Mouse (Mus musculus): ENCODE results near the gene Arrdc5.

DNA sequence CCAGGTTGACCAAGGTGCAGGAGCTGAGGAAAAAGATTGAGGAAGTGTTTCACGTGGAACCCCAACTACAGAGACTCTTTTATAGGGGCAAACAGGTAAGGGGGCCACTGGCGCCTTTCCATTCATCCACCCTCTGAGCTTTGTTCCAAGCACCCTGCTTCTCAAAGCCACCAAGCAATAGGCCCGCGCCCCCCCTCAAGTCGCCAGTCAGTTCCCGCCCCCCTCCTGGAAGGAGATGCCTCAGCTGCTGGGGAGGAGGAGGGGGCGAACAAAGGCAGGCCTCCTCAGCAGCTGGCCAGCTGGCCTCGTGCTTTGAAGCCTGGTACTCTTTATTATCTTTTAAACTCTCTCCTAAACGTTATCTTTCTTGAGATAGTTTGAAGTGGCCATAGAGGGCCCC, 5.1 kb upstream of the Arrdc5 start:
- TF ChIP-seq POLR2A (IDR thresholded peaks at IDR 0.05; ENCODE audit: borderline replicate concordance, extremely low read depth, low read depth, low read length): no peak
- no peak for TF ChIP-seq CTCF (IDR thresholded peaks at IDR 0.05; ENCODE audit: insufficient read depth, low read length)

Measured in lung, adult 2 months (tissue).